In the genomic region with DNA sequence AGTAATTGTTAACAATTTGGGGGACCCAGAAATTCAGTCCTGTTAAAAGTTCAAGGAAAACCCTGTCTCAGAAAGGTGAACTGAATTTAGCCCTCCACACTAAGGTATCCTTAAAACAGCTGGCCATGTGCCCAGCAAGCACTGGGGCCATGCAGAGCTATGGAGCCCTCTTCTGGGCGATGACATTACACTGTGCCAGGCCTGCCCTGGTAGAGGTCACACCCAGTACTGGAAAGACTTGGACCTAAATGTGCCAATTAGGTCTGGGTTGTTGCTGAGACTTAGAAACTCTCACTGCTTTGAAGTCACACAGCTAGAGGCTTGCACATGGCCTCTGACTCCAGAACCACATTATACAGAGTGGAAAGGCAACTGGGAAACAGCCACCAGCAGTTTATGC, we compare ENCODE assay signal across 8 mouse cellular contexts. TPM values are rescaled to one million over a fixed set of nuclear protein-coding genes. Genes with fewer than 3 reads are reported as not detected.
A peak's percentile ranks its signal among the peaks of the same experiment; 100 is the strongest.
DNase-seq lines count a peak whose midpoint lies in the region; ATAC-seq lines count a peak whose summit lies in the region.

No protein-coding gene starts in this region.

- ATAC-seq in megakaryocyte-erythroid progenitor cell, adult 5-6 weeks (replicated peaks; ENCODE audit: low FRiP score, low TSS enrichment, poor library complexity, severe bottlenecking) = no peak

- DNase-seq in gastrocnemius, postnatal 10 days = peak; percentile 25
- no peak for DNase-seq in gastrocnemius, postnatal 4 days (ENCODE audit: low spot score in 2 of 2)
- DNase-seq in ovary, postnatal 14 days (ENCODE audit: low spot score) = peak; percentile 29
- DNase-seq in ovary, postnatal 10 days (ENCODE audit: low spot score) = no peak
- peak; percentile 81 to 86 for DNase-seq in cerebellum, postnatal 10 days
- peak; percentile 31 to 65 for DNase-seq in kidney, postnatal 36 days
- no peak for DNase-seq in urinary bladder, postnatal 4 days (ENCODE audit: low spot score in 2 of 2)

RNA-seq across cellular contexts. Expression of a gene that starts 45.2 kb away (rescaled TPM):
- total RNA-seq in gastrocnemius, postnatal 10 days (2021) = 1 to 10 TPM; 8.6 to 9.7 TPM
- 10 to 100 TPM; 12.3 to 15.1 TPM for total RNA-seq in gastrocnemius, postnatal 4 days (2021)
- 23.4 and 30.2 TPM in 2 replicates for total RNA-seq in megakaryocyte-erythroid progenitor cell, adult 5-6 weeks (2014; fragmentation: Nextera tagmentation)
- total RNA-seq in megakaryocyte-erythroid progenitor cell, adult 5-6 weeks (2017) = 52.0 and 54.2 TPM in 2 replicates

Comparison
In these comparisons a context has a peak if more than half of its experiments do, and no peak if none do; other contexts are left out.
1. DNase-seq: peak in gastrocnemius, postnatal 10 days (single experiment), ovary, postnatal 14 days (single experiment), cerebellum, postnatal 10 days (2 of 2) and kidney, postnatal 36 days (2 of 2); none in gastrocnemius, postnatal 4 days (0 of 2), ovary, postnatal 10 days (single experiment) and urinary bladder, postnatal 4 days (0 of 2).